Mouse (Mus musculus) liver, embryonic 15.5 days (tissue): ENCODE measurements at regions not wholly inside any gene's neighbourhood (a gene's known extent, or its start where the extent isn't known, plus 50 kb on each side); places are given as distances from the start of the nearest gene placed in this dataset.

Experiments
- ATAC-seq: fragments of 200-750 bp; cut with Nextera tagmentation; 2 replicates; pipeline ENCODE4 v1.8.0; 2017; ENCODE audit warnings: moderate number of reproducible peaks, mild to moderate bottlenecking, moderate library complexity; ENCODE audit not compliant: insufficient read depth
- H3K27ac ChIP-seq: fragments of 300-500 bp; sonication (generic); replicated peaks from 2 replicates; pipeline ENCODE4 v1.5.1; 2015; ENCODE audit warnings: mild to moderate bottlenecking, inconsistent platforms
- H3K27me3 ChIP-seq: fragments of 300-500 bp; sonication (generic); 2 replicates; pipeline ENCODE4 v1.6.1; 2015; ENCODE audit warnings: mild to moderate bottlenecking, inconsistent platforms
- H3K36me3 ChIP-seq: fragments of 300-500 bp; sonication (generic); replicated peaks from 2 replicates; pipeline ENCODE4 v1.6.1; 2015; ENCODE audit warnings: moderate library complexity, mild to moderate bottlenecking, inconsistent platforms
- H3K4me1 ChIP-seq: fragments of 300-500 bp; sonication (generic); replicated peaks from 2 replicates; pipeline ENCODE4 v1.6.1; 2015; ENCODE audit warnings: inconsistent platforms
- H3K4me2 ChIP-seq: fragments of 300-500 bp; sonication (generic); 2 replicates; pipeline ENCODE4 v1.6.1; 2015; ENCODE audit warnings: moderate library complexity, mild to moderate bottlenecking, inconsistent platforms
- H3K4me3 ChIP-seq: fragments of 300-500 bp; sonication (generic); replicated peaks from 2 replicates; pipeline ENCODE4 v1.5.1; 2015; ENCODE audit warnings: mild to moderate bottlenecking, inconsistent platforms
- H3K9ac ChIP-seq: fragments of 300-500 bp; sonication (generic); 2 replicates; pipeline ENCODE4 v1.6.1; 2015; ENCODE audit warnings: moderate library complexity, mild to moderate bottlenecking, inconsistent platforms
- H3K9me3 ChIP-seq: fragments of 300-500 bp; sonication (generic); replicated peaks from 2 replicates; pipeline ENCODE4 v1.6.1; 2016; ENCODE audit warnings: inconsistent platforms
- WGBS: fragments of 180-500 bp; shearing (Covaris S2); methylation state at CpG from one replicate; pipeline ENCODE4 v1.1.7; 2015; ENCODE audit warnings: mixed read lengths; ENCODE audit not compliant: insufficient replicate concordance; 5-methylcytosine and 5-hydroxymethylcytosine counted together

- Histone ChIP-seq H3K4me3 (no peak overlapping the region), H3K27me3 (no peaks in the 10 kb centered on the region), H3K4me2 (no peak overlapping the region), H3K9ac (no peak overlapping the region), H3K4me1 (no peaks in the 10 kb centered on the region), H3K9me3 (no peaks in the 10 kb centered on the region), H3K27ac (no peak overlapping the region), H3K36me3 (no peaks in the 10 kb centered on the region)
- 53% methylated on average over 1 of the region's 1 CpGs for WGBS
- ATAC-seq, result peak; percentile 49; the same call in 1 of the 2 replicates
Measured at GRCm38 (mm10) chr1:76050264-76050663, 504.2 kb downstream of the Slc4a3 start.

GRCm38 (mm10) chr1:76053378-76054171 lies 507.5 kb downstream of the Slc4a3 start:
- no peaks in the 10 kb centered on the region for H3K9me3 ChIP-seq
- no peaks in the 10 kb centered on the region for H3K36me3 ChIP-seq
- H3K4me2 ChIP-seq, result no peak overlapping the region
- H3K9ac ChIP-seq, result no peak overlapping the region
- 59% methylated on average over 10 of the region's 10 CpGs for WGBS
- no peaks in the 10 kb centered on the region for H3K27me3 ChIP-seq
- no peak for ATAC-seq
- no peak overlapping the region for H3K4me3 ChIP-seq
- H3K4me1 ChIP-seq, result no peaks in the 10 kb centered on the region
- no peak overlapping the region for H3K27ac ChIP-seq

- H3K4me1 ChIP-seq, result no peaks in the 10 kb centered on the region
- ATAC-seq, result no peak
- no peak overlapping the region for H3K27ac ChIP-seq
- H3K4me3 ChIP-seq, result no peak overlapping the region
- no peak overlapping the region for H3K4me2 ChIP-seq
- no peaks in the 10 kb centered on the region for H3K9me3 ChIP-seq
- no peak overlapping the region for H3K9ac ChIP-seq
- H3K36me3 ChIP-seq, result no peaks in the 10 kb centered on the region
- H3K27me3 ChIP-seq, result no peaks in the 10 kb centered on the region
- 60% methylated on average over 6 of the region's 6 CpGs for WGBS
Measured at GRCm38 (mm10) chr1:76065783-76066182, 519.7 kb downstream of the Slc4a3 start.

GRCm38 (mm10) chr1:76070831-76071321 lies 524.8 kb downstream of the Slc4a3 start:
- Histone ChIP-seq H3K4me3 (no peak overlapping the region), H3K9ac (no peak overlapping the region), H3K27ac (no peak overlapping the region), H3K36me3 (no peaks in the 10 kb centered on the region), H3K4me2 (no peak overlapping the region), H3K4me1 (no peaks in the 10 kb centered on the region), H3K9me3 (no peaks in the 10 kb centered on the region), H3K27me3 (no peaks in the 10 kb centered on the region)
- 66% methylated on average over 16 of the region's 16 CpGs for WGBS
- no peak for ATAC-seq

- Histone ChIP-seq H3K4me1 (no peaks in the 10 kb centered on the region), H3K4me3 (no peak overlapping the region), H3K27ac (no peak overlapping the region), H3K4me2 (no peak overlapping the region), H3K36me3 (no peaks in the 10 kb centered on the region), H3K9me3 (no peaks in the 10 kb centered on the region), H3K27me3 (no peaks in the 10 kb centered on the region), H3K9ac (no peak overlapping the region)
- no peak for ATAC-seq
- WGBS, result 52% methylated on average over 3 of the region's 3 CpGs
Measured at GRCm38 (mm10) chr1:76075213-76075612, 529.1 kb downstream of the Slc4a3 start.

- Histone ChIP-seq H3K4me1 (no peaks in the 10 kb centered on the region), H3K4me2 (no peak overlapping the region), H3K36me3 (no peaks in the 10 kb centered on the region), H3K9me3 (no peaks in the 10 kb centered on the region), H3K27ac (no peak overlapping the region), H3K27me3 (no peaks in the 10 kb centered on the region), H3K4me3 (no peak overlapping the region), H3K9ac (no peak overlapping the region)
- ATAC-seq, result no peak
- 54% methylated on average over 10 of the region's 10 CpGs for WGBS
Measured at GRCm38 (mm10) chr1:76075685-76076455, 529.8 kb downstream of the Slc4a3 start.

- Histone ChIP-seq H3K27me3 (no peaks in the 10 kb centered on the region), H3K9ac (no peak overlapping the region), H3K4me3 (no peak overlapping the region), H3K4me1 (no peaks in the 10 kb centered on the region), H3K36me3 (no peaks in the 10 kb centered on the region), H3K27ac (no peak overlapping the region), H3K9me3 (no peaks in the 10 kb centered on the region), H3K4me2 (no peak overlapping the region)
- 72% methylated on average over 6 of the region's 6 CpGs for WGBS
- ATAC-seq, result no peak
Measured at GRCm38 (mm10) chr1:76080241-76080640, 534.2 kb downstream of the Slc4a3 start.

GRCm38 (mm10) chr1:76081700-76082099 lies 535.6 kb downstream of the Slc4a3 start:
- no peak overlapping the region for H3K4me2 ChIP-seq

GRCm38 (mm10) chr1:76083273-76084036 lies 537.4 kb downstream of the Slc4a3 start:
- Histone ChIP-seq H3K27me3 (no peaks in the 10 kb centered on the region), H3K4me2 (no peak overlapping the region), H3K4me1 (no peaks in the 10 kb centered on the region), H3K9me3 (no peaks in the 10 kb centered on the region), H3K36me3 (no peaks in the 10 kb centered on the region), H3K4me3 (no peak overlapping the region), H3K9ac (no peak overlapping the region), H3K27ac (no peak overlapping the region)
- ATAC-seq, result no peak
- WGBS, result 59% methylated on average over 3 of the region's 3 CpGs

More at GRCm38 (mm10) chr1:76081700-76082099, 535.6 kb downstream of the Slc4a3 start:
- H3K4me1 ChIP-seq, result no peaks in the 10 kb centered on the region
- H3K9ac ChIP-seq, result no peak overlapping the region
- H3K4me3 ChIP-seq, result no peak overlapping the region
- H3K36me3 ChIP-seq, result no peaks in the 10 kb centered on the region
- H3K27ac ChIP-seq, result no peak overlapping the region
- WGBS, result 50% methylated on average over 4 of the region's 4 CpGs
- no peak for ATAC-seq
- H3K9me3 ChIP-seq, result no peaks in the 10 kb centered on the region
- no peaks in the 10 kb centered on the region for H3K27me3 ChIP-seq

GRCm38 (mm10) chr1:76091031-76091430 lies 545.0 kb downstream of the Slc4a3 start:
- Histone ChIP-seq H3K9me3 (no peaks in the 10 kb centered on the region), H3K27me3 (no peaks in the 10 kb centered on the region), H3K9ac (no peak overlapping the region), H3K4me1 (no peaks in the 10 kb centered on the region), H3K4me3 (no peak overlapping the region), H3K36me3 (no peaks in the 10 kb centered on the region), H3K4me2 (no peak overlapping the region), H3K27ac (no peak overlapping the region)
- ATAC-seq, result no peak
- WGBS, result 42% methylated on average over 5 of the region's 5 CpGs

- Histone ChIP-seq H3K4me1 (no peaks in the 10 kb centered on the region), H3K9ac (no peak overlapping the region), H3K36me3 (no peaks in the 10 kb centered on the region), H3K4me3 (no peak overlapping the region), H3K9me3 (no peaks in the 10 kb centered on the region), H3K27me3 (no peaks in the 10 kb centered on the region), H3K27ac (no peak overlapping the region), H3K4me2 (no peak overlapping the region)
- ATAC-seq, result no peak
- 71% methylated on average over 3 of the region's 3 CpGs for WGBS
Measured at GRCm38 (mm10) chr1:76113281-76113680, 567.2 kb downstream of the Slc4a3 start.
